Mouse (Mus musculus): ENCODE data around the gene Ints3. TPM values are rescaled to one million over a fixed set of nuclear protein-coding genes. Genes with fewer than 3 reads are reported as not detected.

Gene Ints3
- polyA plus RNA-seq, 1 experiment: 15.5 TPM

DNA sequence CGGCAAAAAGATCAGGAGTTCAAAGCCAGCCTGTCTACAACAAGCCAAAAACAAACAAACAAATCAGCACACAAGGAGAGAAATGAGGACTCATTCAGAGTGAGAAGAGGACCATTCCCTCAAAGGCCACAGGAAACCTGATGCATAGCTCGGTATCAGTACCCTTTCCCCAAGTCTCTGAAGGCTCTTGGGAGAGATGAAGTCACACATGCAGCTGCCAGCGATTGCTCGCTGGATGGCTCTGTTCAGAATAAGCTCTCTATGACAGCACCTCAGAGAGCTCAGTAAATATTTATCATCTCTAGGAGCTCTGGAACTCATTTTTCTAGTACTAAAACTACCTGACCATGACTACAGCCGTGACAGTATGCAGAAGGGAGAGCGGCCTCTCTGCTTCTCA, 5.2 kb downstream of the Ints3 start:
- Histone ChIP-seq H3K27me3 (replicated peaks) (no peaks in the 10 kb centered on the region), H3K9me3 (no peaks in the 10 kb centered on the region), H3K4me3 (replicated peaks) (no peak overlapping the region), H3K4me1 (peaks cover 74% of the 10 kb centered on the region), H3K36me3 (replicated peaks; ENCODE audit: low read length) (peaks cover 49% of the 10 kb centered on the region)
- TF ChIP-seq GATA1 (IDR thresholded peaks at IDR 0.05; ENCODE audit: borderline replicate concordance, low read length) (no peak), FLI1 (IDR thresholded peaks at IDR 0.05; ENCODE audit: low read length) (no peak)

DNA sequence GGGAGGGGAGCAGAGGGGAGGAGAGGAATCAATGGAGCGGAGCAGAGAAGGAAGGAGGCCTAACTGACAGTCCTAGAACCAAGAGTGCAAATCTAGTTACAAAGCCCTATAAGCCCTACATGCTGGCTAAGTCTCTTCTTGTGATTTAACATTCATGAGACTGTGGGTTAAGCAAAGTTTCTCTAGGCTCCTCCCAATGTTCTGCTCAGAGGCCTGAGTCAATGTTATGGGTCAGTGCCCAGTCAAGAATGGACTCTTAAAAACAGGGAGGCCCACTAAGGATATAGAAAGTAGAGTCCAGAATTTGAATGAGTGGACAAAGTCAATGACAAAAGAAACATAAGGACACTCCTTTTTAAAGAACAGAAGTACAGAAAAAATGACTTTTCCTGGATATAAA, 5.8 kb downstream of the Ints3 start:
- Histone ChIP-seq H3K4me3 (replicated peaks) (no peak overlapping the region), H3K36me3 (replicated peaks; ENCODE audit: low read length) (peaks cover 55% of the 10 kb centered on the region), H3K4me1 (peaks cover 71% of the 10 kb centered on the region), H3K27me3 (replicated peaks) (no peaks in the 10 kb centered on the region), H3K9me3 (no peaks in the 10 kb centered on the region)
- TF ChIP-seq FLI1 (IDR thresholded peaks at IDR 0.05; ENCODE audit: low read length): no peak
- TF ChIP-seq GATA1 (IDR thresholded peaks at IDR 0.05; ENCODE audit: borderline replicate concordance, low read length): no peak

DNA sequence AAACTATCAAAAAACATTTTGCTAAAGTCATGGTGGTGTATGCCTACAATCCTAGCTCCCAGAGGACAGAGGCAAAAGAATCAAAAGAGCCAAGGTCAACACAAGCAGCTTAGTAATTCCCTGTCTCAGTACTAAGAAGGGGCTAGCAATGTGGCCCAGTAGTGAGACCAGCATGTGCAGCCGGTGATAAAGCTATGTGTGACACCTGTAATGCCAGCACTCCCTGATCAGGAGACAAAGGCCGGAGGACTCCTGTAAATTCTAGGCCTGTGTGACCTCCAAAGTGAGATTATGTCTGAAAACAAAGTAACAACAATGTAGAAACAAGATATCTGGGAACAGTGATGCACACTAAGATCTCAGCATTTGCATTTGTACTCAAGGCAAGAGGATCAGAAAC, 7.9 kb downstream of the Ints3 start:
- peaks cover 74% of the 10 kb centered on the region for H3K36me3 ChIP-seq (replicated peaks; ENCODE audit: low read length)
- peaks cover 51% of the 10 kb centered on the region for H3K4me1 ChIP-seq
- H3K27me3 ChIP-seq (replicated peaks): no peaks in the 10 kb centered on the region
- no peaks in the 10 kb centered on the region for H3K9me3 ChIP-seq
- H3K4me3 ChIP-seq (replicated peaks): no peak overlapping the region
- no peak for TF ChIP-seq FLI1 (IDR thresholded peaks at IDR 0.05; ENCODE audit: low read length)
- no peak for TF ChIP-seq GATA1 (IDR thresholded peaks at IDR 0.05; ENCODE audit: borderline replicate concordance, low read length)

DNA sequence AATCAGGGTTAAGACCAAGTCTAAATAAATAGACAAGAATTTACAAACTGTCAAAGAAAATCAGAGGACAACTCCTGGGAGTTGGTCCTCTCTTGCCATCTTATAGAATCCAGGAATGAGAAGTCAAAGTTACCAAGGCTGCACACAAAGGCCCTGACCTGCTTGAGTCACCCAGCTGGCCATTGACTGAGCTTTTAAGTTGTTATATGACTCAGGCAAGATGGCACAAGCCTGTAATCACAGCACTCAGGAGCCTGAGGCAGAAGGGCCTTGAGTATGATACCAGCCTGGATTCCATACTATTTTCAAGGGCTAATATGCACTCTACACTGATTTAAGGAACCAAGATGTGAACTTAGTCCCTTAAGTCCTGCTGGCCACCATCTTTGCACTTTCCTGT, 9.9 kb downstream of the Ints3 start:
- no peaks in the 10 kb centered on the region for H3K9me3 ChIP-seq
- no peak for TF ChIP-seq FLI1 (IDR thresholded peaks at IDR 0.05; ENCODE audit: low read length)
- TF ChIP-seq GATA1 (IDR thresholded peaks at IDR 0.05; ENCODE audit: borderline replicate concordance, low read length): no peak
- no peak overlapping the region for H3K4me3 ChIP-seq (replicated peaks)
- H3K27me3 ChIP-seq (replicated peaks): no peaks in the 10 kb centered on the region
- peaks cover 79% of the 10 kb centered on the region for H3K36me3 ChIP-seq (replicated peaks; ENCODE audit: low read length)
- H3K4me1 ChIP-seq: peaks cover 33% of the 10 kb centered on the region

DNA sequence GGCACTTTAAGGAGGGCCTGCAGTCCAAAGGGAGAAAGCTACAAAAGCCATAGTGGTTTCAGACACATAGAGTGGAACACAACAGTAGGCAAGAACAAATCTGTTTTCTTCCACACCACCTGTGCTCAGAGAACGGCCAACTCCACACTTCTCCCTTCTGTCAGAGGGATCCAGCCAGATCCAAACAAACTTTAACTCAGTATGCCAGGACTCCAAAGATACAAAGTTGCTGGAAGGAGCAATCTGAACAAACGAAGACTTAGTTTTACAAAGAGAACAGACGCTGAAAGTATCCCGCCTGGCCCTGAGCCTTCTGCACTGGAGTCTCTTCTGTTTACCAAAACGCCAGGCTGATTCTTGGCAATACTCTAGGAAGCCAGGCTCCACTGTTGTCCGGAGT, 12.7 kb downstream of the Ints3 start:
- Histone ChIP-seq H3K36me3 (replicated peaks; ENCODE audit: low read length) (peaks cover 91% of the 10 kb centered on the region), H3K4me1 (peaks cover 22% of the 10 kb centered on the region), H3K9me3 (no peaks in the 10 kb centered on the region), H3K27me3 (replicated peaks) (no peaks in the 10 kb centered on the region), H3K4me3 (replicated peaks) (no peak overlapping the region)
- TF ChIP-seq FLI1 (IDR thresholded peaks at IDR 0.05; ENCODE audit: low read length): no peak
- TF ChIP-seq GATA1 (IDR thresholded peaks at IDR 0.05; ENCODE audit: borderline replicate concordance, low read length): no peak

DNA sequence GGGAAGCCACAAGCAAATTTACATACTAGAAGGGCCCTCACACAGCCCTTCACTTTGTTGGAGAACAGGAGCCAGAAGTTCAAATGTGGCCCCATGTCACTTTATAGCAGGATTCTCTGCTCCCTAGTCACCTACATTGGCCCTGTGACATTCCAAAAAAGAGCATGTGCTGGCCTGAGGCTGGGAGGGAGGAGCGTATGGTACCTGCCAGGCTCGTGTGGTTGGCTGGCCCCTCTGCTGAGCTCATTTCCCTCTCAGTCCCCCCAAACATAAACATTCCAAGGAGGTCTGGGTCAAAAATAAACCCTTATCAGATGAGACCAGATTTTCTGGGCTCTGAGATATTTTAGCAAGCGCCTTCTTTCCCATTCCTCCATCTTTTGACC, 20.4 kb downstream of the Ints3 start:
- no peaks in the 10 kb centered on the region for H3K27me3 ChIP-seq (replicated peaks)
- H3K36me3 ChIP-seq (replicated peaks; ENCODE audit: low read length): peaks cover 100% of the 10 kb centered on the region
- no peaks in the 10 kb centered on the region for H3K9me3 ChIP-seq
- no peak overlapping the region for H3K4me3 ChIP-seq (replicated peaks)
- TF ChIP-seq GATA1 (IDR thresholded peaks at IDR 0.05; ENCODE audit: borderline replicate concordance, low read length): no peak
- TF ChIP-seq FLI1 (IDR thresholded peaks at IDR 0.05; ENCODE audit: low read length): no peak
- peaks cover 25% of the 10 kb centered on the region for H3K4me1 ChIP-seq

DNA sequence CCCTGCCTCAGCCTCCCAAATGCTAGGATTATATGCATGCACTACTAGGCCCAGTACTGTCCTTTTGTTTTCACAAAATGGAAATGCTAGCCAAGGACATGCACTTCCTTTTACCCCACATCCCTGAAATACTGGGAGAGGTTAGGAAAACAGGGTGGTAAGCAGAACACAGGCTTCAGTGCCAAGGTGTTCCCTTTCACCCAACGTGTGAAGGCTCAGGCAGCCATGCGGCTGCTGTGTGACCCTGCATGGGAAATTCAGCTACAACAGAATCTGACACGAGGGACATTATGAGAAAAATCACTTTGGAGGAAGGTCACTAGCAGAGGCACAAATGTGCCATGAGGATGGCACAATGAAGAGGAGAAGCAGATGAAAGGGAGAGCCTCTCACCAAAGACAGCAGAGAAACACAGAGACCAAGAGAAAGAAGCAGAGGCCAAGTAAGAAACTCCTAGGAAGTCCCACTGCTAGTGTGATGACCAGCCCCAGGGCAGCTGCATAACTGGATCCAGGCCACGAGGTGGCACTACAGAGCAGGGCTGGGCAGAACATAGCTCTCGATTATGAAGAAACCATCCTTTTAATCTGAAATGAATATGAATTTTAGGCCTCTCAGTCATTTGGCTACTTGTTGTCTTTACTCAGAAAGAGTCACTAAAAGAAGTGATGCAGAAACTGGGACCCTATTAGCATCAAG, 21.0 kb downstream of the Ints3 start:
- peaks cover 100% of the 10 kb centered on the region for H3K36me3 ChIP-seq (replicated peaks; ENCODE audit: low read length)
- H3K4me3 ChIP-seq (replicated peaks): no peak overlapping the region
- no peaks in the 10 kb centered on the region for H3K9me3 ChIP-seq
- no peak for TF ChIP-seq FLI1 (IDR thresholded peaks at IDR 0.05; ENCODE audit: low read length)
- TF ChIP-seq GATA1 (IDR thresholded peaks at IDR 0.05; ENCODE audit: borderline replicate concordance, low read length): no peak
- peaks cover 29% of the 10 kb centered on the region for H3K4me1 ChIP-seq
- no peaks in the 10 kb centered on the region for H3K27me3 ChIP-seq (replicated peaks)

DNA sequence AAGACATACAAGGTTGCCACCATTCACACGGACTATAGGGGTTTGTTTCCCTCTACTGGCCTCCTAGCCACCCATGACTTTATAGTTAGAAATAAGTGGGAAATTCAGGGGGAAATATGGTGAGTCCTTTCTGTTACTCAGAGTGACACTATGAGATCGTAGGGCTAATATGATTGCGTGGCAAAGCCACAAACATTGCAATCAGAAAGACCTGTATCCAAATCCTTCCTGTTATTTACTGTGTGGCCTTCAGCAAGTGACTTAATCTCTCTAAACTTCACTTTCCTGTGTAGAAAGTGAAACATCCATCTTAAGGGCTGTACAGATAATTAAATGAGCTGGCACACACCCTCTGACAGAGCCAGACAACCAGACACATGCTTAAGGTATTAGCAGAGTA, 24.7 kb downstream of the Ints3 start:
- Histone ChIP-seq H3K4me1 (peaks cover 23% of the 10 kb centered on the region), H3K4me3 (replicated peaks) (no peak overlapping the region), H3K36me3 (replicated peaks; ENCODE audit: low read length) (peaks cover 100% of the 10 kb centered on the region), H3K27me3 (replicated peaks) (no peaks in the 10 kb centered on the region), H3K9me3 (no peaks in the 10 kb centered on the region)
- no peak for TF ChIP-seq GATA1 (IDR thresholded peaks at IDR 0.05; ENCODE audit: borderline replicate concordance, low read length)

DNA sequence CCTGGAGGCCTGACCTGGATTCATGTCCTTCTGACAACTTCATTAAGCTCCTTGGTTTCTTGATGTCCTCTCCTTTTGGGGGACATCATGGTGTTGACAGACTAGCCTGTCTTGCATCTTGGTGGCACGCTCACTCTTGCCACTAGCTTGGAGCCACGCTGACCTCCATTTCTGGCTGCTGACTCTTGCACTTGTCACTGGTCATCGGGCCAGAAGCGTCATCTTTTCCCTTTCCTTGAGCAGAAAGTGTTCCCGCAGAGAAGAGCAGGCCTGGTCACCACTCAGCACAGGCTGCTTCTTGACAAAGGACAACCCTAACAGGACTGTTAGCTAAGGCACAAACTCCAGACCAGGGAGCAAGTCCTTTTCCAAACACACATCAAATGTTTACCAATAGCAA, 27.0 kb downstream of the Ints3 start:
- Histone ChIP-seq H3K36me3 (replicated peaks; ENCODE audit: low read length) (peaks cover 100% of the 10 kb centered on the region), H3K4me1 (peaks cover 23% of the 10 kb centered on the region), H3K27me3 (replicated peaks) (no peaks in the 10 kb centered on the region), H3K9me3 (no peaks in the 10 kb centered on the region), H3K4me3 (replicated peaks) (no peak overlapping the region)
- no peak for TF ChIP-seq GATA1 (IDR thresholded peaks at IDR 0.05; ENCODE audit: borderline replicate concordance, low read length)
- TF ChIP-seq FLI1 (IDR thresholded peaks at IDR 0.05; ENCODE audit: low read length): no peak

DNA sequence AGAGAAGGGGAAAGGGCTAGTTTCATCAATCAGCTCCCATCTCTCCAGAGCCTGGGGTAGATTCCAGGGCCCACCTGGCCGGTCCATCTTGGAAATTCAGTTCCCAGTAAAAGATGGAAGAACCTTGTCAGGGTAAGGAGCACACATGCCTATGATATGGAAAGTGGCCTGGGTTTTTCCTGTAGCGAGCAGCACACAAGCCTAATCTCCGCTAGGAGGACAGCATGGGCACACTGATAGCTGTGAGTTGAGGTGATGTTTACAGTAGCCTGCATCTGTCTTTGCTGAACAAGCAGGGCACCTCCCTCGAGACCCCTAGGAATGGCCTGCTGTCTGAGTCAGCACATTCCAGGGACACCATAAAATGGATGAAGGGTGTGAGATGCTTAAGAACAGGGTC, 28.8 kb downstream of the Ints3 start:
- Histone ChIP-seq H3K9me3 (no peaks in the 10 kb centered on the region), H3K27me3 (replicated peaks) (no peaks in the 10 kb centered on the region), H3K4me3 (replicated peaks) (no peak overlapping the region), H3K36me3 (replicated peaks; ENCODE audit: low read length) (peaks cover 100% of the 10 kb centered on the region), H3K4me1 (peaks cover 19% of the 10 kb centered on the region)
- no peak for TF ChIP-seq FLI1 (IDR thresholded peaks at IDR 0.05; ENCODE audit: low read length)
- no peak for TF ChIP-seq GATA1 (IDR thresholded peaks at IDR 0.05; ENCODE audit: borderline replicate concordance, low read length)

DNA sequence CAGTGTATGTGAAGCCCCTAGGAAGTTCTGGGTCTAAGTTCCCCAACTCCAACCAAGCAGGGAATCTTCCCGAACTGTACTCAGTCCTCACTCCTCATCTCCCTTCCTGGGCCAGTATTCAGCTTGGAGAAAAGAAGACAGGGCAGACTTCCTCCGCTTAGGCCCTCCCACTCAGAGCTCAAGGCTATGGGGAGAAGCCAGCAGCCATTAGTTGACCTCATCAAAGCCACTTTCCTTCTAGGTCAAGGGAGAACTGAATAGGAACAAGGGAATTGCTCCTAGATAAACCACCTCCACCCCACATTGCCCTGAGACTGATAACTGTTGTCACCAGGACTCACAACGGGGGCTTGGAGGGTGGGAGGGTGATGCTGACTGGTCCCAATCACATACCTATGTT, 29.3 kb downstream of the Ints3 start:
- no peak overlapping the region for H3K4me3 ChIP-seq (replicated peaks)
- no peaks in the 10 kb centered on the region for H3K27me3 ChIP-seq (replicated peaks)
- no peaks in the 10 kb centered on the region for H3K9me3 ChIP-seq
- no peak for TF ChIP-seq FLI1 (IDR thresholded peaks at IDR 0.05; ENCODE audit: low read length)
- no peak for TF ChIP-seq GATA1 (IDR thresholded peaks at IDR 0.05; ENCODE audit: borderline replicate concordance, low read length)
- peaks cover 15% of the 10 kb centered on the region for H3K4me1 ChIP-seq
- H3K36me3 ChIP-seq (replicated peaks; ENCODE audit: low read length): peaks cover 100% of the 10 kb centered on the region
